Mouse (Mus musculus) cerebral cortex, adult 2 months (tissue): ENCODE results near the gene Shroom3.

Source experiments
- WGBS: fragments of 180-500 bp; shearing (Covaris S2); methylation state at CpG from one replicate; pipeline ENCODE4 v1.1.7; 2018; 5-methylcytosine and 5-hydroxymethylcytosine counted together

The Shroom3 gene

GRCm38 (mm10) chr5:92683351-92683807 is at the start of gene Shroom3:
TSS of gene Shroom3 (plus strand) at chr5:92683435.
- 2% methylated on average over 26 of the region's 26 CpGs for WGBS

- 73% methylated on average over 4 of the region's 4 CpGs for WGBS
Measured at GRCm38 (mm10) chr5:92633526-92633925, 49.7 kb upstream of the Shroom3 start.

- 76% methylated on average over 3 of the region's 3 CpGs for WGBS
Measured at GRCm38 (mm10) chr5:92634916-92635315, 48.3 kb upstream of the Shroom3 start.

GRCm38 (mm10) chr5:92635891-92636290 is 47.3 kb upstream of the Shroom3 start:
- WGBS: 85% methylated on average over 5 of the region's 5 CpGs

GRCm38 (mm10) chr5:92640861-92641260 is 42.4 kb upstream of the Shroom3 start:
- 91% methylated on average over 3 of the region's 3 CpGs for WGBS

GRCm38 (mm10) chr5:92656256-92656655 is 27.0 kb upstream of the Shroom3 start:
- WGBS: 14% methylated on average over 1 of the region's 1 CpGs

- 52% methylated on average over 2 of the region's 2 CpGs for WGBS
Measured at GRCm38 (mm10) chr5:92664321-92664720, 18.9 kb upstream of the Shroom3 start.

- 83% methylated on average over 5 of the region's 5 CpGs for WGBS
Measured at GRCm38 (mm10) chr5:92666860-92667259, 16.4 kb upstream of the Shroom3 start.

GRCm38 (mm10) chr5:92674859-92675573 is 8.2 kb upstream of the Shroom3 start, which contains the start of gene Ccdc158:
TSS of gene Ccdc158 (minus strand) at chr5:92675271.
- WGBS: 14% methylated on average over 52 of the region's 55 CpGs

- 2% methylated on average over 9 of the region's 9 CpGs for WGBS
Measured at GRCm38 (mm10) chr5:92675574-92675920, 7.7 kb upstream of the Shroom3 start.

- 15% methylated on average over 4 of the region's 4 CpGs for WGBS
Measured at GRCm38 (mm10) chr5:92679441-92679840, 3.8 kb upstream of the Shroom3 start.

GRCm38 (mm10) chr5:92681861-92682260 is 1.4 kb upstream of the Shroom3 start:
- 98% methylated on average over 10 of the region's 10 CpGs for WGBS

GRCm38 (mm10) chr5:92682621-92683348 is 450 bp upstream of the Shroom3 start:
- WGBS: 7% methylated on average over 39 of the region's 39 CpGs

GRCm38 (mm10) chr5:92683871-92684475 is 738 bp downstream of the Shroom3 start:
- 66% methylated on average over 9 of the region's 9 CpGs for WGBS

GRCm38 (mm10) chr5:92684715-92685460 is 1.7 kb downstream of the Shroom3 start:
- 96% methylated on average over 16 of the region's 16 CpGs for WGBS

- WGBS: 82% methylated on average over 5 of the region's 5 CpGs
Measured at GRCm38 (mm10) chr5:92688124-92688523, 4.9 kb downstream of the Shroom3 start.

- WGBS: 88% methylated on average over 9 of the region's 9 CpGs
Measured at GRCm38 (mm10) chr5:92688569-92688968, 5.3 kb downstream of the Shroom3 start.

- WGBS: 80% methylated on average over 16 of the region's 16 CpGs
Measured at GRCm38 (mm10) chr5:92692206-92693007, 9.2 kb downstream of the Shroom3 start.

GRCm38 (mm10) chr5:92693744-92694143 is 10.5 kb downstream of the Shroom3 start:
- WGBS: 95% methylated on average over 3 of the region's 3 CpGs

GRCm38 (mm10) chr5:92694316-92694995 is 11.2 kb downstream of the Shroom3 start:
- 56% methylated on average over 10 of the region's 10 CpGs for WGBS
